ENCODE assay signal across 7 mouse cellular contexts in the genomic region with DNA sequence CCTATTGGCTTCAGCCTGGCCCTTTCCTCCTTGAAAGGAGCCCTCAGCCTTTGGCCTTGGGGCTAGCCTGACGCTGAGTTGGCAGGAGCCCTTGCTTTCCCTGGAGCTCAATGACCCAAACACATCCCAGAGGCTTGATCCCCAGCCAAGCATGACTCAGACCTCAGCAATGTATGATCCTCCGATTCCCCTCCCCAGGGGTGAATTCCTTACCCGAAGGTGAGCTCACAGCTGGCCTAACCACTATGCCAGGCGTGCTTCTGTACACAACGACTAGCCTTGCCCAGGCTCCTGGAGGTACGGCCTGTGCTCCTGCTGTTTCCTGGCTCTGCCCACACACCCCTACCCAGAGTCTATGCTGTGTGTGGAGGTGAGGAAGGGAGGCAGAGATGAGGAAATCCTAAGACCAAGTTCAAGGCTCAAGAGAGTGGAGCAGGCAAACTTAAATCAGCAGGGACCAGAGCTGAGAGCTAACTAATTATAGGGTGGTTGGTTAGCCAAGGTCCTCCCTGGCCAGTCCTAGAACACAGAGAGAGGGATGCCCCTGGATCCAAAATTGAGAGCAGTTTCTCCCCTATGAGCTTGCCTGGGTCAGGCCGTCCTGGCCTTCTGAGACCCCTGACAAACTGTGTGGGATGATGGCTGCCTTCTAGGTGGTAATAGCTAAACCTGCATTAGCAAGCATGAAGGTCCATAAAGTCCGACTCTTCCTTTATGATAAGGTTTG.
DNase-seq lines count a peak whose midpoint lies in the region; ATAC-seq lines count a peak whose summit lies in the region.

No protein-coding gene starts in this region.

- H3K4me2 ChIP-seq in liver, embryonic 15.5 days = no peak overlapping the region
- no peak overlapping the region for H3K4me2 ChIP-seq in hindbrain, embryonic 11.5 days (replicated peaks; ENCODE audit: low read depth, low read length)
- no peak overlapping the region for H3K4me2 ChIP-seq in midbrain, embryonic 15.5 days

- H3K4me1 ChIP-seq in brown adipose tissue, adult 24 weeks (ENCODE audit: control insufficient read depth, insufficient read depth, insufficient read length, low read length) = peaks cover 18% of the 10 kb centered on the region
- H3K4me1 ChIP-seq in liver, embryonic 15.5 days (replicated peaks) = no peaks in the 10 kb centered on the region
- no peaks in the 10 kb centered on the region for H3K4me1 ChIP-seq in hindbrain, embryonic 11.5 days (replicated peaks; ENCODE audit: control insufficient read depth, insufficient read depth, low read length)
- H3K4me1 ChIP-seq in midbrain, embryonic 15.5 days = no peaks in the 10 kb centered on the region

- no peaks in the 10 kb centered on the region for H3K27me3 ChIP-seq in liver, embryonic 15.5 days
- H3K27me3 ChIP-seq in hindbrain, embryonic 11.5 days (ENCODE audit: control insufficient read depth, insufficient read depth, low read length) = no peaks in the 10 kb centered on the region
- H3K27me3 ChIP-seq in midbrain, embryonic 15.5 days (replicated peaks) = no peaks in the 10 kb centered on the region

- no peak overlapping the region for H3K9ac ChIP-seq in liver, embryonic 15.5 days
- H3K9ac ChIP-seq in hindbrain, embryonic 11.5 days (ENCODE audit: low read depth, low read length) = no peak overlapping the region
- no peak overlapping the region for H3K9ac ChIP-seq in midbrain, embryonic 15.5 days

- 48% methylated on average over 8 of the region's 8 CpGs for WGBS in liver, embryonic 15.5 days (ENCODE audit: insufficient replicate concordance)
- WGBS in hindbrain, embryonic 11.5 days = 66% methylated on average over 8 of the region's 8 CpGs
- WGBS in midbrain, embryonic 15.5 days = 62% methylated on average over 8 of the region's 8 CpGs

- peak; percentile 87 for DNase-seq in adipocyte (ENCODE audit: low spot score)
- peak; percentile 77 to 82 for DNase-seq in heart, postnatal 14 days
- DNase-seq in urinary bladder, postnatal 36 days (ENCODE audit: low spot score in 2 of 2) = peak; percentile 46 to 81
- DNase-seq in hindbrain, embryonic 11.5 days (ENCODE audit: low spot score) = no peak

- H3K36me3 ChIP-seq in liver, embryonic 15.5 days (replicated peaks) = no peaks in the 10 kb centered on the region
- H3K36me3 ChIP-seq in hindbrain, embryonic 11.5 days (ENCODE audit: control insufficient read depth, insufficient read depth, low read length) = no peaks in the 10 kb centered on the region
- H3K36me3 ChIP-seq in midbrain, embryonic 15.5 days (replicated peaks) = no peaks in the 10 kb centered on the region

- H3K9me3 ChIP-seq in liver, embryonic 15.5 days (replicated peaks) = no peaks in the 10 kb centered on the region
- H3K9me3 ChIP-seq in hindbrain, embryonic 11.5 days (ENCODE audit: control insufficient read depth, low read length) = no peaks in the 10 kb centered on the region
- H3K9me3 ChIP-seq in midbrain, embryonic 15.5 days = no peaks in the 10 kb centered on the region

- peak; percentile 18; the same call in 1 of the 2 replicates for ATAC-seq in liver, embryonic 15.5 days (ENCODE audit: insufficient read depth)
- ATAC-seq in hindbrain, embryonic 11.5 days (ENCODE audit: low FRiP score) = no peak
- ATAC-seq in midbrain, embryonic 15.5 days (replicated peaks) = no peak

- no peak overlapping the region for H3K4me3 ChIP-seq in brown adipose tissue, adult 24 weeks (ENCODE audit: insufficient read depth, low read depth, low read length)
- H3K4me3 ChIP-seq in liver, embryonic 15.5 days (replicated peaks) = no peak overlapping the region
- no peak overlapping the region for H3K4me3 ChIP-seq in hindbrain, embryonic 11.5 days (ENCODE audit: low read depth, low read length)
- H3K4me3 ChIP-seq in midbrain, embryonic 15.5 days = no peak overlapping the region

- H3K27ac ChIP-seq in brown adipose tissue, adult 24 weeks (replicated peaks; ENCODE audit: low read depth, low read length) = peak overlapping the region; percentile 75
- no peak overlapping the region for H3K27ac ChIP-seq in liver, embryonic 15.5 days (replicated peaks)
- no peak overlapping the region for H3K27ac ChIP-seq in hindbrain, embryonic 11.5 days (ENCODE audit: low read depth, low read length)
- H3K27ac ChIP-seq in midbrain, embryonic 15.5 days = no peak overlapping the region

- intact Hi-C loops in heart, postnatal 14 days (cut with DNase I) = loop anchor here (2.0 to 5.0 kb wide), 2 partner anchors 53 to 61 kb away; no protein-coding TSS in a partner anchor
